Mouse (Mus musculus) megakaryocyte-erythroid progenitor cell, adult 5-6 weeks (primary cell): ENCODE results near the gene Mipep. TPM values are rescaled to one million over a fixed set of nuclear protein-coding genes. Genes with fewer than 3 reads are reported as not detected.

ENCODE experiments used
- ATAC-seq: replicated peaks from 2 replicates; pipeline ENCODE4 v1.8.0; 2016; ENCODE audit warnings: mild to moderate bottlenecking, inconsistent platforms; ENCODE audit not compliant: severe bottlenecking, poor library complexity, low FRiP score, low TSS enrichment
- total RNA-seq, 2 experiments: library from RNA; stranded (forward) in 1 of 2; stranded (reverse) in 1 of 2; fragments of 200-1000, 215-1000 nt in 1 of 2; fragments of >200 nt in 1 of 2; fragmentation: Nextera tagmentation in 1 of 2; gene quantifications; 2 replicates each; pipeline ENCODE4 v1.2.3; 2014 to 2017

Mipep gene
- total RNA-seq, 2 experiments from 2014 or later = 15.8 to 34.2 TPM

DNA sequence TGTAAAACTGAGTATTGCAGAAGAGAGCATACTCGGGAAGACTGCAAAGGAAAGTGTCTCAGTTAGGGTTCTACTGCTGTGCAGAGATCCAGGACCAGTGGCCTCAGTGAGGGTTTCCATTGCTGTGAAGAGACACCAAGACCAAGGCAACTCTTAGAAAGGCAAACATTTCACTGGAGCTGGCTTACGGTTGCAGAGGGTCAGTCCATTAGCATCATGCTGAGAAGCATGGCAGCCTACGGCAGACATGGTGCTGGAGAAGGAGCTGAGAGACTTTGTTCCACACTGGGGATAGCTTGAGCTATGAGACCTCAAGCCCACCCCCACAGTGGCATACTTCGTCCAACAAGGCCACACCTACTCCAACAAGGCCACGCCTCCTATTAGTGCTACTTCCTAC is 67.3 kb downstream of the Mipep start:
- no peak for ATAC-seq

DNA sequence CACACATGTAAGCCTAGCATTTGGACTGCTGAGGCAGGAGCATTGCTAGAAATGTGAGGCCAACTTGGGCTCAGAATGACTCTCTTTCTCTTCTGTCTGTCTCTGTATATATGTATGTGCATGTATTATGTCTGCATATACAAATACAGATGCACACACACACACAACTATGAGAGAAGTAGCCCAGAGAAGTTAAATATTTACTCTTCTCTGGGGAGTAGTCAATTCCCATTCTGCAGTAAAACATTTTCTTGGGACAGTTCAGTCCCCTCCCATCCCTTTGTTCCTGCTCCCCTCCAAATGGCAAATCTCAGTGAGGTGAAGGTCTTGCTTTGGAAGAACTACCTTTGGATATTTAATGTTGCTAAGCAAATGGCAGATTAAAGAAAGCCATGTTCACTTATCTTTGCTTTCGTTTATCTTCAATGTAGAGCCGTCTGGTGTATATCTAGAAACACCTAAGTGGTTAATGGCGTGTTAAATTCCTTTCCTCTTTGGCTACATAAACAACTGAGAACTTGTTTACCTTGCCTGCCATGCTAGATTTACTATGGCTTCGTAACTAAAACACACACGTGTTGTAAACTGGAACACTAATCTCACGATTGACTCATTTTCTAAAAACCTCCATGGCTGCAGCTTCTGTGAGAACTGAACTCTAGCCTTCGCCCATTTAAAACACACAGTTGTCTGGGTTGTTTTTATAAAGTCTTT is 72.0 kb downstream of the Mipep start:
- no peak for ATAC-seq

DNA sequence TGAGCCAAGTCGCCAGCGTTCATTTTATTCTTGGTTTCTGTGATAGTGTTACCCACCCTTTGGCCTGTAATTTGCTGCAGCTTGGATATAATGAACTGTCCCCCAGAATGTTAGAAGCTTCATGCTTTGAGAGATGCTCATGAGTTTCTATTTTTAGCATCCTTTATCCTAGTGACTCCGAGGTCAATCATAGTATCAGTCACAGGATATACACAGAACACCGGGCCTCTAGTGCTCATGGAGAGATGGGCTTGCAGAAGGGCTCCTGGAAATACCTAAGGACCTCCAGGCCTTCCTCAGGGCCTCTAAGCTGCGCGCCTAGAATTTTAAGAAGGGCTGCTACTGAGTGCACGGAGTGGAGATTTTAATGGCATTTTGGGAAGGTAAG is 72.5 kb downstream of the Mipep start:
- no peak for ATAC-seq

DNA sequence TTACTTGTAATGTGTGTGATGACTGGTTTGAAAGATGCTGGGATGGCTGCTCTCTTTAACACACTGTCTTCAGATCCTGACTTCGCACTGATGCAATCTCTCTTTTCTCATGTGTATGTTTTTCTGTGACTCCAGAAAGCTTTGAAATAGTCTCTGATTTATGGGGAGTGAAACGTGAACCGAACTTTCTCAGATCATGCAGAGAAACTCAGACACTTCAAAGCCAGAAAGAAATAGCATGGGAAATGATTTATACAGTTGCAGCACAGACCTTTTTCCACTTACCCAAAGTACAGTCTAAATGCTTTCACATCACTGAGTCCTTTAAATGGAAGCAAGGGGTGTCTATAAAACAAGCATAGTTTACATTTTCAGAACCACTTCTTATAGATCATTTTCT is 79.0 kb downstream of the Mipep start:
- no peak for ATAC-seq

DNA sequence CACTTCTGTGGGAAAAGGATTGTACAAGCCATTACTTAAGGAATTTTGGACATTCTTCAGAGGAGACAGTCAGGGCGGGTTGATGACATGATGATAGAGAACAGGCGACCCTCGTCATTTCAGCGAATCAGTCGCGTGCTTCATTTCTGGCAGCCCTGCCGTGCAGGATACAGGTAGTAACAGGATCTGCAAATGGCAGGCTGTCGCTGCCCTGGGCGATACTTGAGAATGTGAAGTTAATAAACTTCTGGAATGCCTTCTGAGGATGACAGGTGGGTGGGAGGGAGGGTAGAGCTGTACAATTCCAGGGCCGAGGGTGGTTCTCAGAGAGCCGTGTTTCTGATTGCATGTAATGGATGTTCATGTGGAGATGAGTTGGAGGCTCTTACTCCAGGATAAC is 82.0 kb downstream of the Mipep start:
- ATAC-seq = no peak

DNA sequence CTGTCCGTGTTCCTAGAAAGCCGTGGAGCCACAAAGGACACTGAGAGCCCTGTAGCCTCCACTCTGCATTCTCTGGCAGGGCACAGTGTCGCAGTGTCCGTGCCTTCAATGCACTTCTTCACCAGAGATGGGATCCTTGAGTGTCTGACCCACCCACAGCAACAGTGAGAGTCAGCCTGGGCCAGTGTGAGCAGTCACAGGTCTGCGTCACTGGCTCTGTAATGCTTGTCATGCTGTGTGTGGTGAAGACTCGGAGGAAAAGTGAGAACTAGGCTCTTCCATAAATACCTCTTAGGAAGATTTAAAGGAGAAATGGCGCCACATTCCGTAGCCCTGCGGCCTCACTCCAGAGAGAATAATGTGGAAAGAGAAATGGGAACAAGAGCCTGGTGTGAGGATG is 84.0 kb downstream of the Mipep start:
- ATAC-seq = no peak

DNA sequence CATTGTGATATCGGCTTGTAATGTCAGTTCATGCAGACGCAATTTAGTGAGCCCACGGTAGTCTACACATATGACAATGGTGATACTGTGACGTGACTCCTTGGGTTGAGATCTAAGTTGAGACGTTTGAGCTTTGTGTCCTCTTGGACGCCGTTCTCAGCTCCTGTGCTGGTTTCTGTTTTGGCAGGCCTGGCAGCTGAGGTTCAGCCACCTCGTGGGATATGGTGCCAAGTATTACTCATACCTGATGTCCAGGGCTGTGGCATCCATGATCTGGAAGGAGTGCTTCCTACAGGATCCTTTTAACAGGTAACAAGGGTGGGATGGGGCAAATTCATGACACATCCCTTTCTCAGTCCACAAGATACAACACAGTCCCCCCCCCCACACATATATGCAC is 87.5 kb downstream of the Mipep start:
- no peak for ATAC-seq

DNA sequence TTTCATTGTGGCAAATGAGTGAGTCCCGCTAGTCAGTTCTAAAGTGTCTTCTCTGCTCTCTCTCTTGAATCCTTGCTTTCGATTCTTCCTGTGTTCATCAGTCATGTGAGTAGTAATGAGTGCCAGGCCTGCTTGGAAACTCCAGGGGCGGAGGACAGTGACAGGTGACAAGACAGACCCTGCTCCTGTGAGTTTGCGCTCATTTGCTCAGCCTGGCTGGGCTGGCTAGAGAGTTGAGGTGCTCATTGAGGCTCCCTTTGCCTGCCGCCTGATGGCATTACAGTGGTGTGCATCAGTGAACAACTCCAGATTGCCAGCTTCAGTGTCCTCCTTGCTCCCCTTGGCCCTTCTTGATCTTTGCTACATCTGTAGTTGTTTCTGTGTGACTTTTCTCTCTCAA is 97.7 kb downstream of the Mipep start:
- no peak for ATAC-seq

DNA sequence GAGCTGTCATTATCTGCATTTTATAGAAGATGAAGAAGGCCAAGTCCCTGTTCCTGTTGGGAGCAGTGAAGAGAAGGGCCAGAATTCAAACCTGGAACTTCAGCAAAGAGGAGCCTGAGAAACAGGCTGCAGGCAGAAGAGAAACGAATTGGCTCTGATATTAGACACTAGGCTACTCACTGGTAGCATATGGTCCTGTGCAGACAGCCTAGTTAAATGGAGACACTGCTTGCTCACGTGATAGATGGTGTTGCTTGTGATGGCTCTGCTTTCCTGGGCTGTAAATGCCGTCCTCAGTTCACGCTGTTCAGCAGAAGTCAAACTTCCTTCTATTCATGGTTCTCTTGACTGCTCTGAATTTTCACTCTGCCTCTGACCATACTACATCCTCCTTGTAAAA is 98.3 kb downstream of the Mipep start:
- no peak for ATAC-seq

DNA sequence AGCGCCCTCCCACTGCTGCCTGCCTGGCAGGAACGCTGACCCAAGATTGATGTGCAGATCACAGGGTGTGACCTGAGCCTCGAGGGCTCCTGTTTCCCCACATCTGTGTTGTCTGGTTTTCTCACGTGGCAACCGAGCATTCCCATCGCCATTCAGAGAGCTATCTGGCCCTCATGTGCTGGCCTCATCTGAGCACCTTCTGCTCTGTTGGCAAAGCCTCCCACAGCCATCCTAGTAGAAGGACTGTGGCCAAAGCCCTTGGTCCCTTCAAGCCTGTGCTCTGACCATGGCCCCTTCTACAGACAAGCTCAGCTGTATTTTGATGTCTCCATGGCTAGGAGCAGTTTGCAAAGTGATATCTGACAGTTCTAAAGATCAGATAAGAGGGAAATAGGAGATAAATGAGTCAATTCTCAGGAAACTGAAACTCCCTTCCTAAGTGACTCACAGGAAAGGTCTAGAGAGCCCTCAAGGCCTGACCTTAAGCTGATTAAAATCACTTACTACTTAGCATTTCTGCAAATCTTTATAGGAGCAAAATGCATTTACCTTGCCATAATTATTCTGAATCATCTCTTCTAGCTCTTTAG is 101.1 kb downstream of the Mipep start:
- ATAC-seq = no peak

DNA sequence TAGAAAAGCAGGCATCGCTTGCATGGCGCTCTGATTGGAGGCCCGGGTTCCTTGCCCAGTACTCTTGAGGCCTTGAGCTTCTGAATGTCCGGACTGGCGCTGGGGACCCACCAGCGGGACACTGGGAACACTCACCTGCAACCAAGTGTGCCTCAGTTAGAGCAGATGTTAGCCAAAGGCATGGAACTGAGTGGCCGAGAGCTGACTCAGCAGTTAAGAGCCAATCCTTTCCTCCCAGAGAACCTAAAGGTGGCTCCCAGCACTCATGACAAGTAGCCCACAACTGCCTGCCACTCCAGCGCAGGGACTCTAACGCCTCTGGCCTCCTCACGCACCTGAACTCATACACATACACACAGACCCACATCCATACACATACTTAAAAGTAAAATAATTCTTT is 109.5 kb downstream of the Mipep start:
- ATAC-seq = no peak

DNA sequence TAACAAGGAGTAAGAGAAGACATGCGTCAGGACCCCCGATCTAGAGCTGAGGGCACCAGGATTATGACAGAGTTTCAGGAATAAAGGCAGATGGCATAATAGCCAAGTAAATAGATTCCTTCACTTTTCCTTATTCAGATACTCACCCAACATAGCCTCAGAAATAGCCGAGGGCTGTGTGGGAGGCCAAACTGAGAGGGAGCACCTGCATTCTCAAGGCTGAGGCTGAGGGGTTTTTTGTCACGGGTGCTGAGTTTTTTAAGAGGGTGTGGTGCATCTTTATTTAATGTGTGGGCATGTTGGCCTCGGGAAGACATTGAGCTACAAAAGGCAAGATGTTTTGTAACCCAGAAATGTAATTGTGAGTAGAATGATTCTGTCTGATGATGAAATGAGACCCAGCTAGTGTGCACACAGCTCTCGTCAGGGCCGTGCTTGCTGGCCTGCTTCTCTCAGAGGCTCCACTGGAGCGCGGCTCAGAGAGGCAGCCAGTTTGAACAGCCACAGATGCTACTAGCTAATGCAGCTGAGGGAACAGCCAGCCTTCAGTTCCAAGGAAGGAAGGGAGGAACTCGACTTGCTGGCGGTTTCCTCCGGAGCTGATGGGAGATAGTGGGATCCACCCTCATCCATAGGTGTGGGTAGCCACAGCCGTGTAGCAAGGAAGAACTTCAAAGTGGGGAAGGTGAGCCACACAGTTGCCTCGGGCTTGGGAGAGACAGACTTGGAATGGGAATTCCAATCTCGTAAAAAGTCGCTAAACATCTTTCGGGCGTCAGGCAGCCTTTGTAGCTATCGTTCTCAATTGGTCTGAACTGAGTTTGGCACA is 111.0 kb downstream of the Mipep start:
- no peak for ATAC-seq

DNA sequence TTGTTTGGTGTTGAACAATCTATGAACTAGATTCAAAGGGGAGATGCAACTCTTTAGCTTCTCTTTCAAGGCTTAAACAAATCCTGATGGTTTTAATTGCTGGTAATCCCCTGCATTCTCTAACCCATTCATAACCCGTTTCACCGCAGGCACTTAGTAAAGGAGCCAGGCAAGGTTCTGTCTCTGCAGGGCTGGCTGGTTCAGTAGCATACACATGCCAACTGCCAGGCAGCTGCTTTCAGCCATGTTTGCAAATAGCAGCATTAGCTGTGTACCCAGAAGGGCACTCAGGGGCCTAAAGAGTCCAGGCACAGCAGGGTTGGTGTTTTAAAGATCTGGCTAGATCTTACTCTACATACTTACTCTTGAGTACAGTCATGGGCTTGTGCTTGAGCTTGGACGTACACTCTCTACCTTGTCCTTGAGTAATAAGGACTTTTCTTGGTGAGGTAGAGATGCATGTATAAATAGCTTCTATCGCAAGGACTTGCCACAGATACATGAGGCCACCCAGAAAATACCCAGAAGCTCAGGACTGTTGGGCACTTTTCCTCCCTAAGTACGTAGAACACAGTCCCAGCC is 113.8 kb downstream of the Mipep start:
- ATAC-seq = no peak

DNA sequence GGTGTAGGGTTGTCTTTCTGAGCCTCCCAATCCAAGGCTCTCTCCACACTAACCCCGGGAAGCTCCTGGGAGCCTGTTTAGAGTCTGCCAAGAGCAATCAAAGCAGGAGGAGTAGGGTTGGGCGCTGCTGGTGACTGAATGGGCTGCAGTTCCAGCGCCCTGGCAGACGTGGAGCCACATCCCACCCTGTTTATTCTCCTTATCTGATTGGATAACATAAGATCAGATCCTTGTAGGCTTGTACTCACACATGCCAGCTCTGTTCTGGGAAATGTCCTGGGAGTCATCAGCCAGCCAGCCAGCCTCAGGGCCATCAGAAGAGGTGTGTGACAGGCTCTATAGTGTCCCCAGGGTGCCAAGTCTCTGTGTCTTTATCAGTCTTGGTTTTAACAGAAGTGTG is 120.1 kb downstream of the Mipep start:
- ATAC-seq = no peak

DNA sequence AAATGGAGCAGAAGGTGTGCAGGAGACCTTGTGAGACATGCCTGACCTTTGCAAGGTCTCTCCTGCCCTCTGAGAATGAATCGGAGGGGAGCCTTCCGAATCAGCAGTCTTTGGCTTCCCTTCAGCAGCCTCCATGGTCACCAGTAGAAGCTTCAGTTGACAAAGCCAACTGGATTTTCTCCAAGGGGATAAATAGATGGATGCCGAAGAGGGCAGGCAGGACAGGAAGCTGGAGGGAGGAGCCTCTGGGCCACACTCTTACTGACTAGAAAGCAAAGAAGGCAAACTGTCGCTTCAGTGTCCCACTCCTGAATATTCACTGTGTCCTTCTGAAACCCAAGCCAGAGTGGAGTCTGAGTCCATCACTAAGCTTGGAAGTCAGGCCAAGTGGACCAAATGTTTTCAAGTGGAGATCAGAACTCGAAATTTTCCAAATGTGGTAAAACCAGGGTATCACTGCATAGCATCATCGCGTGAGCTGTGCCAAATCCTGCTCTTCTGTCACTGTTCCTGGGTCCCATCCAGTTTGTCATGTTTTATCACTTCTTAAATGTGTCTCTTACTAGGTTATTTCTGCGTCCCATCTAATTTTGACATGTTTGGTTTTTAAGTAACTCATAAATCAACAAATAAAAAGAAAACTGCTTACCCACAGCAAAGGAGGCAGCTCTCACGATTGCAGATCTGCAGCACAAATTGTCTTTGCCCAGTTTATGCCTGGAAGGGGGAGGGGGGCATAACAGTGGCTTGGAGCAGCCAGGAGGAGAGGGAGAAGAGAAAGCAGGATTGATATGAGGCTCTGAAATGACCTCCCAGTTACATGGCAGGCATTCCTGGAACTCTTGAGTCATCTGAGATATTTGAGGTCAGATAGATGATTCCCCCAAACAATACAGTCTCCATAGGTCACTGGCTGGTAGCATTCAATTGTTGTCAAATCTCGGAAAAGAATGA is 122.3 kb downstream of the Mipep start:
- ATAC-seq = no peak

DNA sequence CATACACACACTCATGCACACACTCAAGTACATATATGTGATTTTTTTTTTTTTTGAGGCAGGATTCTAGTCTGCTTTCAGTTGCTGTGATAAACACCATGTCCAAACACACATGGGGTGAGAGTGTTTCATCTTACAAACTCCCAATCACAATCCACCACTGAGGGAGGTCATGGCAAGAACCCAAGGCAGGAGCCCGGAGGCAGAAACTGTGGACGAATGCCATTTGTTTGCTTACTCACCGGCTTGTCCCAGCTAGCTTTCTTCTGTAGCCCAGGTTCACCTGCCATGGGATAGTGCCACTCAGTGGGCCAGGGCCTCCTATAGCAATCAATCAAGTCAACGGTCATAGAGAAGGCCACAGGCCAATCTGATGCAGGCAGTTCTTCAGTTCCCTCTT is 125.0 kb downstream of the Mipep start:
- ATAC-seq = no peak

DNA sequence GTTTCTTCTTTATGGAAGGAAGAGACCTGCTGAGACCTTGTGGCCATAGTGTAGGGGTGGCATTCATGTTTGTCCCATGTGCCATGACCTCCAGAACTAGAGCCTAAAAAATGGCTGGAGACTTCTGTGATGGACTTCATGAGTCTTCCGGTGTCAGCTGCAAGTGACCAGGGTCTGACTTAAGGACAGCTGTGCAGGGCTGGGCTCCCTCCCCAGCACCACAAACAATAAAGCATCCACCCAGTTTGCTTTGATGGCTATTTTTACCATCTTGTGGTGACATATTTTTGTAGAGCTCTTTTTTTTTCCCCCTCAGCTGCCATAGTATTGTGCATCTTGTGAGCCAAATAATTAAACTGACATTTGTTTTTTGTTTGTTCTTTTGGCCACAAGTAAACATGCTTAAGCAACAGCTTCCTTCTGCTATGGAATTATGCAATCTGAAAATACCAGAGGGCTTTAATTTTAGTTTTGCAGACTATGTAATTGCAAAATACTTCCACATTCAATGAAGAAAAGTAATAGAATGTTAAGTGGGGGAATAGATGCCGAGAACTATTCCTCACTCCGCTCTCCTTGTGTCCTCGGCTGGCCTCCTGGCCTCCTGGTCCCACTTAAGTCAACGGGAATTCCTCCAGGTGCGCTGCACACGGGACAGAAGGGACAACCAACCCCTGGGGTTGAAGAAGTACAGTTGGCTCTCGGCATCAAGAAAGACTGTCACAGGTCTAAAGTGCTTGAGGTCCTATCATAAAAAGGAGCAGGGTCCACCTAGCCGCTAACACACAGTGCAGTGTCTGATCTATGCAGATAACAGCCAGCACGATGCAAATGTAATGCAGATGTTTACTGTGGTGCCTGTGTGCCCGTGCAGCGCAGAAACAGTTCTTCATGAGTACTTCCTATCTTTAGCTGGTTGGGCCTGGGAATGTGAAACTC is 126.4 kb downstream of the Mipep start:
- no peak for ATAC-seq

DNA sequence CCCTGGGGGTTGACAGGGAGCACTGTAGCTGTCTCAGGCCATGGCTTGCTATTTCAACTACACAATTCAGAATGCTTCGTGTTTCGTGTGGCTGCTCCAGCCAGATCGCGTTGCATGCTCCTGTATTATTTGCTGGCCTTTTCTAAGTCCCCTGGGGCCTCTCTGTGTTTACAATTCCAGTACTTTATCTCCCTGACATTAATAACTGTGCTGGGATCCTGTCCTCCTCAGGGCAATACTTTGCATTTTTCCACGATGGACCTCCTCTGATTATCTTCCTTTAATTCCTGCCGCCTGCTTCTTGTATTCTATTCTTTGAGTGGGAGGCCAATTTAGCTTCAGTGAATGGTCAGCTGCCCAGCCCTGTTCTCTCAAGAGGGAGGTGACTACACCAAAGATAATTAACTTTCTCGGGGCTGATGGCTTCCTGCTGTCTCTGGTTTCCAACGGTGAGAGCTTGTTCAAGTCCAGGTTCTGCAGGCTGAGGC is 128.7 kb downstream of the Mipep start:
- no peak for ATAC-seq
